Mouse (Mus musculus): ENCODE data around the gene Phip. TPM values are rescaled to one million over a fixed set of nuclear protein-coding genes. Genes with fewer than 3 reads are reported as not detected.

The Phip gene
- 58.6 and 61.9 TPM in 2 replicates for polyA plus RNA-seq (2014; fragmentation: Nextera tagmentation; extraction: Ambion mirVana)

DNA sequence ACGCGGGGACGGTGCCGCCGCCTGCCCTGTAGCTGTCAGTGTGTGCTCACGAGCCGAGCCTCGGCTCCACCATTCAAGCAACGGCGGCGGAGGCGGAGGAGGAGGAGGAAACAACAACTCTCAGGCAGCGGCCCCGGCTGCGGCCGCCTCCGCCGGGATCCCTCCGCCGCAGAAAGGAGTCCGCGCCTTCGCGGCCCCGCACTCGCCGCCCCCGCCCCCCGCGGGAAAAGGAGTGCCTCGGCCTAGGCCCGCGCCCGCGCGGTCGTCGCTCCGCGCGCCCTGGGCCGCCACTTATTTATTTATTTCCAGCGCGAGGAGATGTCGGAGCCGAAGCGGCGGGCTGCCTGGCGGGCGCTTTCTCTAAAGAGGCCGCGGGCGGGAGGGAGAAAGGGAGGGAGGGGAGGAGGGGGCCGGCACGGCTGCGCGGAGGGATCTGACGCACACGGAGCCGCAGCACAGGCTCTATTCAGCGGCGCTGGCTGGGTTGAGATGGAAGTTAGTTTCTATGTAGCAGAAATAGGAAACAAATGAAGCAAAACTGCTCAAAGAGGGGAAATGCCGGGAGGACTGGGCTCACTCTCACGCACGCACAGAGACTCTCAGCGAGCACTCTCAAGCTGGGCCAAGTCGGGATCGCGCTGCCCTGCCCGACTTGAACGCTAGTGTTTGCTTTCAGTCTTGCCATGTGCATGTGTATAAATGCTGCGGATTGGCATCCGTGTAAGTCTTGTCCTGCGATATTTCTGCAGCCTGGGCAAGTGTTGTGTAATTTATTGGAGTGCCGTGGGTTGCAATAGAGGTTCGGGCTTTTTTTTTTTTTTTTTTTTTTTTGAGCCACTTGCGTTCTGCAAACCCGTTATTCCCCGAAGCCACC lies at the start of gene Phip:
Phip (minus strand) TSS at position 175 of the 874 bp plus-strand sequence.
- ATAC-seq (replicated peaks; ENCODE audit: insufficient number of reproducible peaks, low FRiP score, low TSS enrichment) = peak; percentile 85
- Histone ChIP-seq H3K4me1 (ENCODE audit: control insufficient read depth, insufficient read depth, low read length) (peaks cover 9% of the 10 kb centered on the region; the same call in 1 of the 2 replicates), H3K36me3 (ENCODE audit: control insufficient read depth, insufficient read depth, low read length) (no peaks in the 10 kb centered on the region), H3K27ac (ENCODE audit: low read depth, low read length) (peak within 1 kb of the TSS; percentile 99), H3K9me3 (replicated peaks; ENCODE audit: control insufficient read depth, low read length) (no peaks in the 10 kb centered on the region), H3K9ac (ENCODE audit: low read depth, low read length) (peak within 1 kb of the TSS; percentile 94), H3K4me2 (peak within 1 kb of the TSS; percentile 76), H3K4me3 (ENCODE audit: low read depth, low read length) (peak within 1 kb of the TSS; percentile 92), H3K27me3 (ENCODE audit: control insufficient read depth, insufficient read depth, low read length) (no peaks in the 10 kb centered on the region)
- under 1% methylated on average over 67 of the region's 79 CpGs for WGBS (ENCODE audit: insufficient replicate concordance)

DNA sequence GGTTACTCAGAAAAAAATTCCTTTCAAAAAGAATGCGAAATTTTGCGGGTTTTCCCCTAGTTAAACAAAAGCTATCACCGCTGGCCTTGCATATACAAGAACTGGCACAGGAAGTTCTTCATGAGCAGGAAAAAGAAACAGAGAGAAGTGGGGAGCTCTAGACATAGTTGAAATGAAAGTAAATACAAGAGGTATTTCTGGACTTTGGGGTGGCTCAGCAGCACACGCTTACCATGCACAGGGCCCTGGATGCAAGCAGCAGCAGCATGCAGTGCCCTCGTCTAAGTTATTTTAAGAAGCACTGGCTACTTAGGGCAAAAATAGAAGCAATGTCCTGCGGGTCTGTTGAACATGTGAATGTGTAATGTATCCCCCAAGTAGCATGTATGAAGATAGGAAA lies 48.4 kb upstream of the Phip start:
- no peak for ATAC-seq (replicated peaks; ENCODE audit: insufficient number of reproducible peaks, low FRiP score, low TSS enrichment)
- H3K4me2 ChIP-seq = no peak overlapping the region
- H3K27ac ChIP-seq (ENCODE audit: low read depth, low read length) = peak overlapping the region; percentile 59; the same call in 1 of the 2 replicates
- no peaks in the 10 kb centered on the region for H3K9me3 ChIP-seq (replicated peaks; ENCODE audit: control insufficient read depth, low read length)
- 51% methylated on average over 6 of the region's 6 CpGs for WGBS (ENCODE audit: insufficient replicate concordance)
- H3K4me1 ChIP-seq (ENCODE audit: control insufficient read depth, insufficient read depth, low read length) = no peaks in the 10 kb centered on the region
- H3K27me3 ChIP-seq (ENCODE audit: control insufficient read depth, insufficient read depth, low read length) = no peaks in the 10 kb centered on the region
- no peak overlapping the region for H3K4me3 ChIP-seq (ENCODE audit: low read depth, low read length)
- H3K36me3 ChIP-seq (ENCODE audit: control insufficient read depth, insufficient read depth, low read length) = no peaks in the 10 kb centered on the region
- no peak overlapping the region for H3K9ac ChIP-seq (ENCODE audit: low read depth, low read length)

DNA sequence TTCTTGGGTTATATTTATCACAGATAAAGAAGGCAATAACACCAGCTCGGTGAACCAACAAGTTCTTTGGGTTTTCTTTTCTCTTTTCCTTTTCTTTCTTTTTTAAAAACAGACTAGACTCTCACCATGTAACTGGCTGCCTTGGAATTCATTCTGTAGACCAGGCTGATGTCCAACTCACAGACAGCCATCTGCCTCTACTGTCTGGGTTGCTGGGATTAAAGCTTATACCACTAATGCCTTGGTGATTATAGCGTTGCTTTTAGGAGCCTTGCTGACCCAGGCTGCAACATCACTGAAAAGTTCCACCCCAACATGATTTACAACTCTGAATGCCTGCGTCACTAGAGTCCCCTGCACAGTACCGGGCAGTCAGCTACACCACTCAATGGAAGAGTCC lies 39.2 kb upstream of the Phip start:
- no peak overlapping the region for H3K27ac ChIP-seq (ENCODE audit: low read depth, low read length)
- H3K27me3 ChIP-seq (ENCODE audit: control insufficient read depth, insufficient read depth, low read length) = no peaks in the 10 kb centered on the region
- H3K9ac ChIP-seq (ENCODE audit: low read depth, low read length) = no peak overlapping the region
- no peak for ATAC-seq (replicated peaks; ENCODE audit: insufficient number of reproducible peaks, low FRiP score, low TSS enrichment)
- no peak overlapping the region for H3K4me3 ChIP-seq (ENCODE audit: low read depth, low read length)
- H3K4me1 ChIP-seq (ENCODE audit: control insufficient read depth, insufficient read depth, low read length) = no peaks in the 10 kb centered on the region
- no peak overlapping the region for H3K4me2 ChIP-seq
- WGBS (ENCODE audit: insufficient replicate concordance) = 81% methylated on average over 4 of the region's 4 CpGs
- H3K36me3 ChIP-seq (ENCODE audit: control insufficient read depth, insufficient read depth, low read length) = no peaks in the 10 kb centered on the region
- H3K9me3 ChIP-seq (replicated peaks; ENCODE audit: control insufficient read depth, low read length) = no peaks in the 10 kb centered on the region

DNA sequence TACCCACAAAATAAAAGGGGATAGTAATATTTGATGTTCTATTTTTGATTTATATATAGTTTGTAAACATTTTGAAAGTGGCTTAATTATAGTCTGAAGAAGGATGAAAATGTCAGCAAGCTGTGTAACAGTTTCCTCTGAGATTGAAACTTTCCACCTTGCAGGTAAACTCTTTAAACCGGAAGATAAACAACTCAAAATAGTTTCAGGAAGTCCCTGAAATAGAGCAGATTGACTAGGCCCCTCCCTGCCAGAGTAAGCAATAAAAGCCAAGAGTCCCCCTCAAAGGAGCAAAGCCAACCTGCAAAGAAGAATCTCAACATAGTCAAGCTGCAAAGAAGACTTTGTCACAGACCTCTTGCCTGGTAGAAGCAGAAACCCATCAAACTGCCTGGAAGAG lies 33.0 kb upstream of the Phip start:
- WGBS (ENCODE audit: insufficient replicate concordance) = 73% methylated on average over 1 of the region's 1 CpGs
- H3K9ac ChIP-seq (ENCODE audit: low read depth, low read length) = no peak overlapping the region
- ATAC-seq (replicated peaks; ENCODE audit: insufficient number of reproducible peaks, low FRiP score, low TSS enrichment) = no peak

DNA sequence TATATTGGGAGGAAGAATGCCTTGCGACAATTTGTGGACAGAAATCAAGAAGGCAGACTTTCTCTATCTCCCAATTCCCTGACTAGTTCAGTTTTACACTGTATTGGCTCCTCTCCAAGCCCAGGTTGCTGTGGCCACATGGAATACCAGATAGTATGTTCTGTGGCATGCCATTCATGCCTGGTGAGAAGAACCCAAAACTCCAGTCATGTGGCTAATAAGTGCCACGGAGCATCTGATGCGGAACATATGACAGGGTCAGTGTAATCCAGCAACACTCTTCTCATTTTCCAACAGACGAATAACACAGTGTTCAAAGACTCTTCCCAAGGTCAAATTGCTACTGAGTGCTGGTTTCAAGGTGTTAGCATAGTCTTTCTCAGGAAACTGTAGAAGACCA lies 26.0 kb upstream of the Phip start:
- WGBS (ENCODE audit: insufficient replicate concordance) = 84% methylated on average over 4 of the region's 4 CpGs
- Histone ChIP-seq H3K4me1 (ENCODE audit: control insufficient read depth, insufficient read depth, low read length) (no peaks in the 10 kb centered on the region), H3K9ac (ENCODE audit: low read depth, low read length) (no peak overlapping the region), H3K36me3 (ENCODE audit: control insufficient read depth, insufficient read depth, low read length) (no peaks in the 10 kb centered on the region), H3K4me2 (no peak overlapping the region), H3K9me3 (replicated peaks; ENCODE audit: control insufficient read depth, low read length) (no peaks in the 10 kb centered on the region), H3K27ac (ENCODE audit: low read depth, low read length) (no peak overlapping the region), H3K27me3 (ENCODE audit: control insufficient read depth, insufficient read depth, low read length) (no peaks in the 10 kb centered on the region), H3K4me3 (ENCODE audit: low read depth, low read length) (no peak overlapping the region)
- no peak for ATAC-seq (replicated peaks; ENCODE audit: insufficient number of reproducible peaks, low FRiP score, low TSS enrichment)

More for the DNA sequence above, 33.0 kb upstream of the Phip start:
- no peak overlapping the region for H3K4me3 ChIP-seq (ENCODE audit: low read depth, low read length)
- H3K27me3 ChIP-seq (ENCODE audit: control insufficient read depth, insufficient read depth, low read length) = no peaks in the 10 kb centered on the region
- H3K27ac ChIP-seq (ENCODE audit: low read depth, low read length) = no peak overlapping the region
- H3K4me1 ChIP-seq (ENCODE audit: control insufficient read depth, insufficient read depth, low read length) = no peaks in the 10 kb centered on the region
- H3K4me2 ChIP-seq = no peak overlapping the region
- no peaks in the 10 kb centered on the region for H3K9me3 ChIP-seq (replicated peaks; ENCODE audit: control insufficient read depth, low read length)
- no peaks in the 10 kb centered on the region for H3K36me3 ChIP-seq (ENCODE audit: control insufficient read depth, insufficient read depth, low read length)

DNA sequence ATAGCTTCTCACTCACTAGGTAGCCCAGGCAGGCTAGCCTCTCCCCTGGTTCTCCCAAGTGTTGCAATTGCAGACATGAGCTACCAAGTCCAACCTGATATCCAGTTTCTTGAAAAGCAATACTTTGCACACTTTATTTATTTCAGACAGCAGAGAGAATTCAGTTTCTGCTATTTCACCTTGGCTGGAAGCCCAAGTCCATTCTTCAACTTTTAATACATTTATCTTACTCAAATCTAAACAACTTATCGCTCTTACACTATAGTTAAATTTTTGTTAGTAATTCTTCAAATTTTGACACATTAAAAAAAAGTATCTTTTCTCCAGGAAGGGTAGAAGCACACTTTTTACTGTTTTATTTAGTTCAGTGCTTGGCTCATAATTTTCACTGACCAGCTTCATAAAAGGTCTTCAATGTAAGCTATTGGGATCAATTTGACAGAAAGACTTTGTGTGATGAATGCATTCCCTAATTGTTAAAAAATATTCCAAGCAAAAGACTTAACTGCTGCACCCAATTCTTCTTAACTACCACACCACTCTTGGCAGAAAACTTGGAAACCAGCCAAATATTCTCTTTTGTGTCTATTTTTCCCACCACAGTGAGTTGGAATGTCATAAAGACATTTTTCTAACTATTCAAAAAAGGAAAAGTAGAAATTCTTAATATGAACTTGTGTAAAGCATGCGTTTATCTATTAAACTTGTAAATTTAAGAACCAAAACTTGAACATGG lies 22.6 kb upstream of the Phip start:
- Histone ChIP-seq H3K27me3 (ENCODE audit: control insufficient read depth, insufficient read depth, low read length) (no peaks in the 10 kb centered on the region), H3K36me3 (ENCODE audit: control insufficient read depth, insufficient read depth, low read length) (no peaks in the 10 kb centered on the region), H3K27ac (ENCODE audit: low read depth, low read length) (no peak overlapping the region), H3K4me1 (ENCODE audit: control insufficient read depth, insufficient read depth, low read length) (no peaks in the 10 kb centered on the region), H3K9me3 (replicated peaks; ENCODE audit: control insufficient read depth, low read length) (no peaks in the 10 kb centered on the region), H3K9ac (ENCODE audit: low read depth, low read length) (no peak overlapping the region), H3K4me3 (ENCODE audit: low read depth, low read length) (no peak overlapping the region), H3K4me2 (no peak overlapping the region)
- no peak for ATAC-seq (replicated peaks; ENCODE audit: insufficient number of reproducible peaks, low FRiP score, low TSS enrichment)
- WGBS (ENCODE audit: insufficient replicate concordance) = 78% methylated on average over 2 of the region's 2 CpGs

DNA sequence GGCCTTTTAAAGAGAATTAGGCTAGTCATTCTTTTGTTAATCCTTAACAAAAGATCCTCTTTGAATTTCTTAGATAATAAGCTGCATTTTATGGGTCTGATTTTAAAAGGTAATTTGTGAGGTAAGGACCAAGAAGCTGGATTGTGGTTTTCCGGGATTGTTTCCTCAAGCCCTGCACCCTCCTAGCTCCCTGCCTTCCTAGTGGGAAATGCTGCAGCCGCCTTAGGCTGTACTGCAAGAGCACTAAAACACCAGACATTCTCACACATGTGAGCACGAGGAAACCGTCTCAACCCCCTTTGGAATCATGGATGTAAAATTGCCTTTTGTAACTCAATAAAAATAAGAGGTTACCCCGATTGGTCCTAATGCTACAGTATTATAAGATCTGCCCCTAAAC lies 1.6 kb upstream of the Phip start:
- H3K4me2 ChIP-seq = peak overlapping the region; percentile 70
- H3K27me3 ChIP-seq (ENCODE audit: control insufficient read depth, insufficient read depth, low read length) = no peaks in the 10 kb centered on the region
- 25% methylated on average over 5 of the region's 5 CpGs for WGBS (ENCODE audit: insufficient replicate concordance)
- no peaks in the 10 kb centered on the region for H3K9me3 ChIP-seq (replicated peaks; ENCODE audit: control insufficient read depth, low read length)
- H3K9ac ChIP-seq (ENCODE audit: low read depth, low read length) = 0 out of 2 replicates have a peak overlapping the region, but pooled peaks have one; percentile 39
- peak overlapping the region; percentile 92; the same call in 1 of the 2 replicates for H3K4me3 ChIP-seq (ENCODE audit: low read depth, low read length)
- no peak for ATAC-seq (replicated peaks; ENCODE audit: insufficient number of reproducible peaks, low FRiP score, low TSS enrichment)
- H3K4me1 ChIP-seq (ENCODE audit: control insufficient read depth, insufficient read depth, low read length) = peaks cover 9% of the 10 kb centered on the region; the same call in 1 of the 2 replicates
- H3K27ac ChIP-seq (ENCODE audit: low read depth, low read length) = no peak overlapping the region
- no peaks in the 10 kb centered on the region for H3K36me3 ChIP-seq (ENCODE audit: control insufficient read depth, insufficient read depth, low read length)

DNA sequence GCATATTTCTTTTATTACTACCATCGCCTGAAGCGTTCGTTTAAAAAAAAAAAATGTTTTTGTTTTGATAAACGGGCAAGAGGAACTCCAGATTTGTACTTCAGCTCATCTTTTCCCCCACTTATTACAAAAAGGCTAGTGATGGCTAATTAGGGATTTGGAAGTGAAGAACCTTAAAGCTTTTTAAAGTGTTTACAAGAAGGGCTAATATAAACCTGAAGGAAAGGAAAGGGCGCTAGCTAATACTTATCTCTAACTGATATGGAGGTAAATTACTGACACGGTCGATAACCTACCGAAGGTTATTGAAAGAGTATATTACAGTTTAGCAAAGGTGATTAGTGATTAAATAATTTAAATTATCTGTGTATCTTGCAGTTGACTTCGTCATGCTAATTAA lies 903 bp upstream of the Phip start:
- 2% methylated on average over 9 of the region's 9 CpGs for WGBS (ENCODE audit: insufficient replicate concordance)
- H3K4me3 ChIP-seq (ENCODE audit: low read depth, low read length) = peak overlapping the region; percentile 92
- no peaks in the 10 kb centered on the region for H3K27me3 ChIP-seq (ENCODE audit: control insufficient read depth, insufficient read depth, low read length)
- H3K27ac ChIP-seq (ENCODE audit: low read depth, low read length) = peak overlapping the region; percentile 99
- peak overlapping the region; percentile 70 for H3K4me2 ChIP-seq
- H3K9ac ChIP-seq (ENCODE audit: low read depth, low read length) = peak overlapping the region; percentile 94
- no peaks in the 10 kb centered on the region for H3K9me3 ChIP-seq (replicated peaks; ENCODE audit: control insufficient read depth, low read length)
- H3K36me3 ChIP-seq (ENCODE audit: control insufficient read depth, insufficient read depth, low read length) = no peaks in the 10 kb centered on the region
- no peak for ATAC-seq (replicated peaks; ENCODE audit: insufficient number of reproducible peaks, low FRiP score, low TSS enrichment)
- H3K4me1 ChIP-seq (ENCODE audit: control insufficient read depth, insufficient read depth, low read length) = peaks cover 9% of the 10 kb centered on the region; the same call in 1 of the 2 replicates

Measured in heart, embryonic 11.5 days (tissue).